Mouse (Mus musculus) kidney, postnatal 14 days (tissue): Measurements from ENCODE around the gene Gse1.

Source experiments
- DNase-seq: peaks from one replicate; pipeline ENCODE4 v3.0.0; 2022; ENCODE audit warnings: mixed read lengths

The Gse1 gene

DNA sequence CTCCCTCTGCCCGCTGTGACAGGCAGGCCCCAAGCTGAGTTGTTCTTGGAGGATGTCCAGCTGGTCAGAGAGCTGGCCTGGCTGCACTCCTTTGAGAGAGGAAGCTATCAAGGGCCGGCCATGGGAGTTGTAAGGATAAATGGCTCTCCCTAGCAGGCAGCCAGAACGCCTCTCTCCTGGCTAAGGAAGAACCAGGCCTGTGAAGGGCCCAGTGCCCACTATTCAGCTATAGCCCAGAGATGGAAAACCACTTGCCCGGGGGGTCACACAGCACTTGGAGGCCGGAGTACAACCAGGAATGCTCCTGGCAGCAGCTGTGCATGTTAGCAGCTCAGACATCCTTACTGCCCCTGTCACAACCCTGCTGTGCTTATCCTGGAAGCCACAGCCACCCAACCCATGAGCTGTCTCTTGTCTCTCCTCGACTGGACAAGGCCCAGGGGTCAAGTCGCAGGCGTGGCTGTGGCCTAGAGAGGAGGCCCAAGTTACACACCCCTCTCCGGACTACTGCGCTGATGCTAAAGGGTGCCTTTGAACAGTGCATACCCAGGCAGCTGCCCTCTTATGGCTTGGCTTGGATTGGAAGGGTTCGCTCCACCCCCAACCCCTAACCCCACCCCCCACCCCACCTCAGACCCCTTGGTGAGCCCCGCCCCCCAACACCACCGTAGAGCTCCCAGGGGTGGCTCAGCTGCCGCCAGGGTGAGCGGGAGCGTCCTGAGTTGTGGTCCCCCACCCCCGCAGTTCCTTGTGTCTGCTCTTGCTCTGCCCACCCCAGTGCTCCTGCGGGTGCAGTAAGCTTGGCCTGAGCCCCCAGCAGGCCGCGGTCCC is 276.2 kb downstream of the Gse1 start:
- peak; percentile 88 for DNase-seq

DNA sequence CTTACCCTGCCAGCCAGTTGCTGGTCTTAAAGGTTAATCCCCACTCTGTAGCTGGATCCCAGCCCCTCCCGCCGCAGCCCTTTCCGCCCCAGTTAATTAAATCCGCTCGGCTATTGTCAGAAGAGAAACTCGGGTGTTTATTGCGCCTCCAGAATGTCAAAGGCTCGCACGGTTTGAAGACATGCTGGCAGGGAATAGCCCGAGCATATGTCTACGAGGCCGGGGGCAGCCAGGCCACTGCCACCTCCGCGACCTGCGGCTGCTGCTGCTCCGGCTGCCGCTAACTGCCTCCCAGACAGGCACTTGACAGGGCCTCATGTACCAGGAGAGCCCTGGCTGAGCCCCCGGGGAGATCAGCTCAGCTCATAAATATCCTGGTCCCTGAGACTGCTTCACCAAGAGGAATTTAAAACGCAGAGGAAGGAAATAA is 276.8 kb downstream of the Gse1 start:
- peak; percentile 47 for DNase-seq

GRCm38 (mm10) chr8:120505619-120506310 is 277.5 kb downstream of the Gse1 start:
- no peak for DNase-seq

DNA sequence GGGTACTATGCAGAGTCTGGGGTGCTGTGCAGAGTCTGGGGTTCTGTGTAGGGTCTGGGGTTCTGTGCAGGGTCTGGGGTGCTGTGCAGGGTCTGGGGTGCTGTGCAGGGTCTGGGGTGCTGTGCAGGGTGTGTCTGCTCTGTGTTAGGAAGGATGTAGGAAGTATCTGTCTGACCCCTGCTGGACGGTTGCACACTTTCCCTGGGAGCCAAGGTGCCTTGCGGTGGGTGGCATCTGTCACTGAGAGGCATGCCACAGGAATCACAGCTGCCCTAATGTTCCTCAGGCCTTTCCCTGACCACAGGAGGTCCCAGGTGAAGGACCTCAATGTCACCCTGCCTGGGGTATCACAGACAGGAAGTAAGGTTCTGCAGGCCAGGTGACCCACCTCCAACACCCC is 278.3 kb downstream of the Gse1 start:
- no peak for DNase-seq

DNA sequence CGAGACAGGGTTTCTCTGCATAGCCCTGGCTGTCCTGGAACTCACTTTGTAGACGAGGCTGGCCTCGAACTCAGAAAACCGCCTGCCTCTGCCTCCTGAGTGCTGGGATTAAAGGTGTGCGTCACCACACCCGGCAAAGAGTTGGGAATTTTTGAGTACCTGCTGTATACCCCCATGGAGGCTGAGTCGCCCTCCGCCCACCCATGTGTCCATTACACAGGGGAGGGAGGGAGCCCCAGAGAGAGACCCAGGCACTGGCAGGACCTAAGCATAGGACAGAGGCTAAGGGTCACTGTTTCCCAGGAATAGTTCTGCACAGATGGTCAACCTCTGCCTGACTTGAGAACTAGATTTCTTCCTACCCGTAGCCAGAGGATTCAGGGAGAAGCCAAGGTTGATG is 279.0 kb downstream of the Gse1 start:
- DNase-seq = no peak

DNA sequence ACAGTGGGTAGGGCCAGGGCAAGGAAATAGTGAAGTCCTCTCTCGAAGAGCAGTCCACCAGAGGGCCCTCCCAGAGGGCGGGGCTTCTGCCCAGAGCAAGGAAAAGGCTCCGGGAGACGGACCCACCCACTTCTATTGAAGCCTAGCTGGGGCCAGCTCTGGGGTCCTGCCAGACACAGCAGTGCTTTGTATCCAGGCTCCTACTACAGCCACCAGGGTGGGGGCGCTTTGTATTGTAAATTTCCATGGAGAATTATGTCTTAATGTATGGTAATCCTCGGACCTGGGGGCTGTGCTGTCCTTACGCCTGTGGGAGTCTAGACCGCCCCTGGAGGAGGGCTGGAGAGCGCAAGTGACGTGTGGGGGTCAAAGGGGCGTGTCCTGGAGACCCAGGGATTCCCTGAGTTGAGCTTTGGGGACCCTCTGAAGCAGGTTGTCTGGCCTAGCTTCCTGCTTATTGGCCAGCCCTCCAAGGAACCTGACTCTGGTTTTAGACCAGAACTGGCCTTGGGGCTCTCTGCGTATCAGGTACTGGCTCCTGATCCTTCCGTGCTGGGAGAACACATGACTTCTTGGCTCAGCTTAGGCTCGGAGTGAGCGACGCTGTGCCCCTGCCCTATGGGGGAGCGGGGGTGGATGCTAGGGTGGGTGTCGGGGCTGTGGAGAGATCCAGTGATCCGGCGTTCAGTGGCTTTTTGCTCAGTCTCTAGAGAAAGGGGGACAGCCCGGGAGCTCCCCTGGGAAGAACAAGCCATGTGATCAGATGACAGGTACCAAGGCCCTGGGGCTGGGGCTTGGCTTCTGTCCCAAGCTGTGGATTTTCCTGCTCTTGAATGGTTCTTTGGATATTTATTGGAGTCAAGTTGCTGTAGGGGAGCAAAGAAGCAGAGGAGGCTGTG is 281.1 kb downstream of the Gse1 start:
- no peak for DNase-seq

DNA sequence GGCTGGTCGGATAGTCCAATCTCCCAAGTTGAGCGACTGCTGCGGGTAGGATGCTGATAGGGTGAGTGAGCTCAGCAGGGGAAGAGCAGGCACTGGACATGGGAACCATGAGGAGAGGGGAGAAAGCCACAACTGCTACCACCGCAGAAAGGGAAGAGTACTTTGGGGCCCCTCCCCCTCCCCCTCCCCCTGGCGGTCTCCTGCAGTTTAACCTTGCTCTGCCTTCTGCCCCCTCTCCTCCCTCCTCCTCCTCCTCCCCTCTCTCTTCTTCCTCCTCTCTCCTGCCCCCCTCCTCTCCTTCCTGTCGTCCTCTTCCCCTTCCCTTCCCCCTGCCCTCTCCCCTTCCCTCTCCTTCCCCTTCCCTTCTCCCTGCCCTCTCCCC is 281.8 kb downstream of the Gse1 start:
- no peak for DNase-seq

GRCm38 (mm10) chr8:120510863-120511457 is 282.7 kb downstream of the Gse1 start:
- no peak for DNase-seq

- peak; percentile 38 for DNase-seq
Observed at GRCm38 (mm10) chr8:120511737-120512136, 283.5 kb downstream of the Gse1 start.

GRCm38 (mm10) chr8:120512326-120512725 is 284.1 kb downstream of the Gse1 start:
- no peak for DNase-seq

- DNase-seq = no peak
Observed at GRCm38 (mm10) chr8:120513145-120513544, 284.9 kb downstream of the Gse1 start.

DNA sequence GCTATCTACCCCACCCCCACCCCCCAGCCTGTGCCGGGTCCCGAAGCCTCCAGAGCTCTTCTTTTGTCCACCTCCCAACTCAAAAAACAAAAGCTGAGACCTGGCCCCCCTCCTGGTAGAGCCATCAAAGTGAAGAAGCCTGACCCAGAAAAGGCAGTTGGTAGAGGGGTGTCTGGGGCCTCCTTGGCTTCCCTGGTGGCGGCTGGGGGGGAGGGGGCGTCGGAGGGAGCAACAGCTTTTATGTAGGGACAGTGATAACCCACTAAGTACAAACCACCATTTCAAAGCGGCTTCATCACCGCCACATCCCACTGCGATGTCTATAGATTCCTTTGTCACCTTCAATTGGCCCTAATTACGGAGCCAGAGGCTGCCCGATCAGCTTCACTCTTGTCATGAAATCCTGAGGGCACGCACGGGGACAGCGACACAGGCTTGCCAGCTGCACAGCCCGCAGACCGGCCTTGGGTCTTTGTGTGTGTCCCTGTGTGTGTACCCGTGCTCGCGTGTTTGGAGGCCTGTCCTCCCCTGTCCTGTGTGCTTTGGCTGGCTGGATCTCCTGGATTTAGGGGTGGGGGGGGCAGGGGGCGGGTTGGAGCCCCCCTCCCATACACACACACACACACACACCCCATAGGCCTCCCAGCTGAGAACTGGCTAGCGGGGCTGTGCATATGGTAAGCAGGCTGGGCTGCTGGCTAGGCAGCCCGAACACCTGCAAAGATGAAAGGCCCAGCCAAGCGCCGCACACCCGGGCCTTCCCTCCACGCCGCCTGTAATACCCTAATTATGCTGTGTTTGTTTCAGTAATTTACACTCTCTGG is 285.6 kb downstream of the Gse1 start:
- no peak for DNase-seq

GRCm38 (mm10) chr8:120515214-120515613 is 287.0 kb downstream of the Gse1 start:
- DNase-seq = no peak

GRCm38 (mm10) chr8:120515650-120516049 is 287.4 kb downstream of the Gse1 start:
- DNase-seq = no peak

DNA sequence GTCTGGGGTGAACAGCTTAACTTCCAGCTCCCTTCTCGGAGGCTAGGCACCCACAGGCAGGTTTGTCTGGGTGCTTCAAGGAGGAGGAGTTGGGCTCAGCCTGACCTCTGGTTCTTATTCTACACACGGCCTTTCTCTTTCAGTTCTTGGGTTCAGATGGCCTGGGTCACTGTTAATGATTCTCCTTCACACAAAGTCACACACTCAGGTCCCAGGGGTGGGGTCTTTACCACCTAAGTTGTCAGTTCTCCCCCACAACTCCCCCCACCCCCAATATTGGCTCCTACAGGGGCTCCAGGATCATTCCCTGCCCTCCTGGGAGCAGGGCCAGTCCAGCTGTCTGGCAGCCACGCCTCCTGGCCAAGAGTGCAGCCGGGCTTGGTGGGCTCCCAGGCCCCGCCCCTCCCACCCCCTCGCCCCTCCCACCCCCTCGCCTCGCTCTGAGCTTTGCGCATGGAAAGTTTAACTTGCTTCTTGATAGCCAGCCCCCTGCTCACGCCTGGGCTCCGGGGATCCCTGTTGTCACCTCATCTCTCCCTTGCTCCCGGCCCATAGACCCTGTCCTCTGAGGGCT is 288.0 kb downstream of the Gse1 start:
- no peak for DNase-seq

DNA sequence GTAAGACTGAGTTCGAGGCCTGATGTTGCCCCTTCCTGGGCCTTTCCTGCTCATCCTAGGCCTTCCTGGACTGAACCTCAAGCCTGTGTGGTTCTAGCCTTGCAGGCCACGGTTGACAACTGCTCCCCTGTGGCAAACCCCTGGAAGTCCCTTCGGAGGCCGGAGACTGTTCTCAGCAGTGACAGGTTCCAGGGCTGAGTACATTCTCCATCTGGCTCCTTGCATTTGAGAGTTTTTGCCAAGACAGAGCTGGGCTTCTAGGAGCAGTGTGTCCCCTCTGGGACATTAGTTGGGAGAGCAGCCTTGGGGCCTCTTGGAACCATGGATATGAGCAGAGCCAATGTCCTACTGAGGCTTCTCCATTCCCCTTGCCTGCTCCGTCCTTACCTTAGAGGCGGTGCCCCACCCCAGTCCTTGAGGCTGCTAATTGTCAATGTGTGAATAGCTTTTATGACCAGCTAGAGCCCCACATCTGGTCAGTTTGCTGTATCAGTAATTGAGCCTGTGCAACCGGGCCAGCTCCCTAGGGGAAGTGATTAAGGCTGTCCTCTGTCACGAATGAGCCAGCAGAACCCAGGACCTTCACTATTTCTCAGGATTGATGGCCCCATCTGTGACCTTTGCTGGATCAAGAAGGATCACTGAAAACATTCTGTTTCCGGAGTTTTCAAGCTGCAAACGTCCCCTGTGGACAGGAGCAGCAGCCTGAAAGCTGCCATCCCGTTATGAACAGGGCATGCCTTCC is 289.6 kb downstream of the Gse1 start:
- DNase-seq = no peak

GRCm38 (mm10) chr8:120518736-120519534 is 290.7 kb downstream of the Gse1 start:
- no peak for DNase-seq

- no peak for DNase-seq
Observed at GRCm38 (mm10) chr8:120520287-120520686, 292.0 kb downstream of the Gse1 start.

- DNase-seq = no peak
Observed at GRCm38 (mm10) chr8:120520707-120521590, 292.7 kb downstream of the Gse1 start.
